Mouse (Mus musculus) testis, adult 2 months (tissue): ENCODE measurements around the gene Kndc1.

Experiments used
- CTCF ChIP-seq: fragments of 200-500 bp; IDR thresholded peaks from 2 replicates; pipeline ENCODE4 v1.5.1; 2012; ENCODE audit warnings: low read depth, mild to moderate bottlenecking, inconsistent platforms, low read length, moderate library complexity; ENCODE audit not compliant: control insufficient read depth, insufficient read depth, insufficient replicate concordance
- POLR2A ChIP-seq: fragments of 200-500 bp; IDR thresholded peaks from 2 replicates; pipeline ENCODE4 v1.6.1; 2012; ENCODE audit warnings: low read depth, mild to moderate bottlenecking, inconsistent platforms, low read length, moderate library complexity; ENCODE audit not compliant: control insufficient read depth

DNA sequence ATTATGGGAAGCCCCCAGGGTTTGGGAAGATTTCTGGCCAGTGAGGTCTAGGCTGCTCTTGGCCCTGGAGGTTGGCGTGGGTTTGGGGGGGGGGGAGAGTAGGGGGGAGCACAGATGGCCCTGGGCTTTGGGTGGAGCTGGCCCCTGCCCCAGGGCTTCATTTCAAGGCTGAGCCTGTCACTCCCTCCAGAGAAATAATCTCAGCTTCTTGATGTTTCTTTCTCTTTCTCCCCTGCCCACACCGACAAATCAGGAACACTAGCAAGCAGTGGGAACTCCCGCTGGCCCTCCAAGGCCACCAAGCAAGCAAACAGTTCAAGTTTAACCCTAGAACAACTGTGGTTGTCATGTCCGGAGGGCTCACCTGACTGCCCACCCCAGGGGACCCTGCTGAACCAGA, 69.3 kb downstream of the Kndc1 start:
- no peak for TF ChIP-seq CTCF
- no peak for TF ChIP-seq POLR2A
